Mouse (Mus musculus) stomach, postnatal 0 days (tissue): ENCODE measurements around the gene Fut8. TPM values are rescaled to one million over a fixed set of nuclear protein-coding genes. Genes with fewer than 3 reads are reported as not detected.

Experiments used
- ATAC-seq: fragments of 200-750 bp; cut with Nextera tagmentation; 2 replicates; pipeline ENCODE4 v1.8.0; 2017; ENCODE audit not compliant: low FRiP score, low TSS enrichment
- DNase-seq: peaks from one replicate; pipeline ENCODE4 v3.0.0-alpha.2; 2016; ENCODE audit warnings: low spot score
- H3K27ac ChIP-seq: fragments of 300-500 bp; sonication (generic); replicated peaks from 2 replicates; pipeline ENCODE4 v1.5.1; 2014; ENCODE audit warnings: mild to moderate bottlenecking, control low read depth
- H3K27me3 ChIP-seq: fragments of 300-500 bp; sonication (generic); 2 replicates; pipeline ENCODE4 v1.6.1; 2014; ENCODE audit warnings: low read length; ENCODE audit not compliant: control insufficient read depth, insufficient read depth
- H3K36me3 ChIP-seq: fragments of 300-500 bp; sonication (generic); 2 replicates; pipeline ENCODE4 v1.6.1; 2014; ENCODE audit warnings: low read length, mixed read lengths; ENCODE audit not compliant: control insufficient read depth, insufficient read depth
- H3K4me1 ChIP-seq: fragments of 300-500 bp; sonication (generic); replicated peaks from 2 replicates; pipeline ENCODE4 v1.6.1; 2014; ENCODE audit warnings: antibody characterized with exemption; ENCODE audit not compliant: control insufficient read depth, insufficient read depth
- H3K4me2 ChIP-seq: fragments of 300-500 bp; sonication (generic); replicated peaks from 2 replicates; pipeline ENCODE4 v1.6.1; 2014; ENCODE audit warnings: low read depth, mild to moderate bottlenecking, control low read depth, moderate library complexity
- H3K4me3 ChIP-seq: fragments of 300-500 bp; sonication (generic); 2 replicates; pipeline ENCODE4 v1.5.1; 2014; ENCODE audit warnings: low read depth, low read length, control low read depth
- H3K9ac ChIP-seq: fragments of 300-500 bp; sonication (generic); 2 replicates; pipeline ENCODE4 v1.6.1; 2014; ENCODE audit warnings: mild to moderate bottlenecking, low read length, control low read depth, mixed read lengths
- H3K9me3 ChIP-seq: fragments of 300-500 bp; sonication (generic); 2 replicates; pipeline ENCODE4 v1.6.1; 2016; ENCODE audit warnings: low read length; ENCODE audit not compliant: control insufficient read depth
- CTCF ChIP-seq: IDR thresholded peaks from 2 replicates; pipeline ENCODE4 v1.5.1; 2016; ENCODE audit warnings: antibody characterized with exemption, low read depth, mild to moderate bottlenecking, moderate library complexity
- EP300 ChIP-seq: optimal IDR thresholded peaks from 2 replicates; pipeline ENCODE3; 2016; ENCODE audit warnings: antibody characterized with exemption
- WGBS: fragments of 180-500 bp; shearing (Covaris S2); extraction: QIAGEN DNeasy Blood & Tissue Kit; methylation state at CpG from one replicate; pipeline ENCODE4 v1.1.7; 2014; 5-methylcytosine and 5-hydroxymethylcytosine counted together
- polyA plus RNA-seq: library from polyadenylated mRNA; unstranded; fragments of >200 nt; fragmentation: Nextera tagmentation; extraction: Ambion mirVana; gene quantifications from 2 replicates; pipeline ENCODE4 v1.2.1, GENCODE M21; 2015

Gene Fut8
- polyA plus RNA-seq, 1 experiment from 2014 or later, result 29.5 TPM

DNA sequence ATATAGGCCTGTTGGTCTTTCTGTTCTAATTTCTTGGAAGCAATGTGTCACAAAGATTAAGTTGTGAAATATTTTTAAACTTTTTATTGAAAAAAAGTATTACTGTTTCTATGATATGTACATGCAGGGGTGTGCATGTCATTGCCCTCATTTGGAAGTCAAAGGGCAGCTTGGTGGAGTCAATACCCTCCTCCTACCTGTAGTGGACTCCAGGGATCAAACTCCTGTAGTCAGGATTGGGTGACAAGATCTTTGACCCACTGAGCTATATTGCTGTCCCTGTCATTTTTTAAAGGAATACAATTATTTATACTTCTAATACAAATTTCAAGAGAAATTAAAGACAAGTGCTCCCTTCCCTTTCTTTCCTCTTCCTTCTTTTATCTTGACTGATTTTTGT lies 111.6 kb downstream of the Fut8 start:
- no peak overlapping the region for H3K9ac ChIP-seq
- ATAC-seq (no peak), DNase-seq (no peak)
- no peaks in the 10 kb centered on the region for H3K27me3 ChIP-seq
- H3K4me3 ChIP-seq, result no peak overlapping the region
- TF ChIP-seq EP300, result no peak
- TF ChIP-seq CTCF, result no peak
- no peaks in the 10 kb centered on the region for H3K36me3 ChIP-seq
- no peak overlapping the region for H3K27ac ChIP-seq
- no peaks in the 10 kb centered on the region for H3K4me1 ChIP-seq
- H3K4me2 ChIP-seq, result no peak overlapping the region
- no peaks in the 10 kb centered on the region for H3K9me3 ChIP-seq

GRCm38 (mm10) chr12:77415720-77416119 lies 177.8 kb downstream of the Fut8 start:
- H3K4me1 ChIP-seq, result no peaks in the 10 kb centered on the region
- H3K4me3 ChIP-seq, result no peak overlapping the region
- no peak overlapping the region for H3K4me2 ChIP-seq
- no peak overlapping the region for H3K9ac ChIP-seq
- H3K9me3 ChIP-seq, result no peaks in the 10 kb centered on the region
- TF ChIP-seq EP300, result no peak
- TF ChIP-seq CTCF, result no peak
- WGBS, result 96% methylated on average over 1 of the region's 1 CpGs
- H3K27ac ChIP-seq, result no peak overlapping the region
- no peak for DNase-seq
- H3K27me3 ChIP-seq, result no peaks in the 10 kb centered on the region
- no peak for ATAC-seq
- no peaks in the 10 kb centered on the region for H3K36me3 ChIP-seq

DNA sequence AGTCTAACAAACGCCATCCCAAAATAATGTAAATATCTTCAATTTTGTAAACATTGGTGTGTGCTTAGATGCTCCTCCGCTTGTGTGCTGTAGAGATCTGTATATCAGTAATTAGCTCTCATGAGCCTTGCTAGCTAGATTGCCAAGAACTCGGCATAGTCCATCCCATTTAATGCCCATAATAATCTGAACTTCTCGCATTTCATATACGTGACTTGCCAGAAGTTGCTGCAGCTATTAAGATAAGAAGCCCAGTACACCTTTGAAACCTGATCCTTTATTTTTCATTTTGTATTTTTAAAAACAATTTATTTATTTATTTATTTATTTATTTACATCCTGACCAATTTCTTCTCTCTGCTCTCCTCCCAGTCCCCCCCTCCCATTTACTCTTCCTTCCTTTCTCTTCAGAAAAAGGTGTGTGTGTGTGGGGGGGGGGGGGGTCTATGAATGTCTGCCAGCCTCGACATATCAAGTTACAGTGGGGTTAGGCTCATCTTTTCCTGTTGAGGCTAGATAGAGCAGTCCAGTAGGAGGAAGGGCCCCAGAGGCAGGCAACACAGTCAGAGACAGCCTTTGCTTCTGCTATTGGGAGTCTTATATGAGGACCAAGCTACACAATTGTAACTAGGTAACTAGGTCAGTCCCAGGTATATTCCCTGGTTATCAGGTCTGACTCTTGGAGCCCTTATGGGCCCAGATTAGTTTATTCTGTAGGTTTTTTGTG lies 183.9 kb downstream of the Fut8 start:
- Histone ChIP-seq H3K4me2 (no peak overlapping the region), H3K36me3 (no peaks in the 10 kb centered on the region), H3K4me3 (no peak overlapping the region), H3K27ac (no peak overlapping the region), H3K27me3 (no peaks in the 10 kb centered on the region), H3K9ac (no peak overlapping the region), H3K9me3 (no peaks in the 10 kb centered on the region), H3K4me1 (no peaks in the 10 kb centered on the region)
- DNase-seq, result no peak
- ATAC-seq, result no peak
- 78% methylated on average over 6 of the region's 6 CpGs for whole genome bisulfite sequencing
- TF ChIP-seq CTCF, result no peak
- TF ChIP-seq EP300, result no peak

DNA sequence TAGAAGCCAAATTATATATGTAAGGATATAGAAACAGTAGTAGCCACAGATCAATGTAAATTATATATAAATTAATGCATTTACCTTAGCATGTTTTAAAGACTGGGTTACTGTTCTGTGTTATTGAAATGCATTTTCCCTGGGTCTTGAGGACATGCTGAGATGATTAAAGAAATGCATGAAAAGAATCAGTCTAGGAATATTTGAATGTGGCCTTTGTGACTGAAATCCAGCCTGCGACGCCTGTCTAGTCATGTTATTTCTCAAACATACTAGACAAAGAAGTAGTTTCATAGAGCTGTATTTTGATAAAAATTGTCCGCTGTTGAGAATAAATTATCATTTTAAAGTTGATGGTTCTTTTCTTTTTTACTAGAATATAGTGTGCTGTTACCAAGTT lies 188.2 kb downstream of the Fut8 start:
- H3K9me3 ChIP-seq, result no peaks in the 10 kb centered on the region
- no peaks in the 10 kb centered on the region for H3K27me3 ChIP-seq
- TF ChIP-seq CTCF (no peak), EP300 (no peak)
- no peak overlapping the region for H3K9ac ChIP-seq
- no peaks in the 10 kb centered on the region for H3K4me1 ChIP-seq
- no peak overlapping the region for H3K27ac ChIP-seq
- H3K4me3 ChIP-seq, result no peak overlapping the region
- DNase-seq (no peak), ATAC-seq (no peak)
- 77% methylated on average over 3 of the region's 3 CpGs for whole genome bisulfite sequencing
- no peaks in the 10 kb centered on the region for H3K36me3 ChIP-seq
- no peak overlapping the region for H3K4me2 ChIP-seq

DNA sequence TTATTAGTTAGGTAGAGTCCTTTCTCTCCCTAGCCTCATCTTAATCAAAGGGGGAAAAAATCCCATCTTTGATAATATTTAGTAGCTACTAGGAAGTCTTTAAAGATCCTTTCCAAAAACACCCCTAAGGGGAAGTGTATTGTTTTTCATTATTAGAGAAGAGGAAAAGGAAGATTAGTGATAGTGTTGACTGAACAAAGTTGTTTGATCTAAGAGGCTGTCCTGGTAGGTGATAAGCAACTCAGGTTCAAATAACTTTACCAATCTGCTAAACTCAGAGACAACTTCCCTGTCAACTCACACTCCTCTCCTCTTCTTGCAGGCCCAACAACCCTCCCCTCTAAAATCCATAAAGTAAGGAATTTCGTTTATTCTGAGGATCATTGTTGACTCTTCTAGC lies 190.2 kb downstream of the Fut8 start:
- no peak overlapping the region for H3K9ac ChIP-seq
- H3K27me3 ChIP-seq, result no peaks in the 10 kb centered on the region
- WGBS, result 26% methylated on average over 1 of the region's 1 CpGs
- no peaks in the 10 kb centered on the region for H3K36me3 ChIP-seq
- TF ChIP-seq CTCF (no peak), EP300 (no peak)
- no peak overlapping the region for H3K27ac ChIP-seq
- H3K4me1 ChIP-seq, result no peaks in the 10 kb centered on the region
- no peak overlapping the region for H3K4me2 ChIP-seq
- DNase-seq (no peak), ATAC-seq (no peak)
- H3K9me3 ChIP-seq, result no peaks in the 10 kb centered on the region
- H3K4me3 ChIP-seq, result no peak overlapping the region

DNA sequence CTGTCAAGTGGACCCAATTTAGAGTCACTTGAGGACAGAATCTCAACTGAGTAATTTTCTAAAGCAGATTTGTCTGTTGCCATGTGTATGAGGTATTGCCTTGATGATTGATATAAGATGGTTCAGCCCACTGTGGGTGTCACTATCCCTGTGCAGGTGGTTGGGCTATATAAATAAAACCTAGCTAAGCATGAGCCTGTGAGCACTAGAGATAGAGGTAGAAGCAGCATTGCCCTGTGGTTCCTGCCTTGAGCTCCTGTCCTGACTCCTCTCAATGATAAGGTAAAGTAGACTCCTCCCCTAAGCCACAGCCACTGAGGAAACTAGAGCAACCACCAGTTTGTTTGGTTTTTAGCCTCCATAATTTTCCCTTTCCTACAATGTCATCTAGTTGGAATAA lies 191.5 kb downstream of the Fut8 start:
- DNase-seq (no peak), ATAC-seq (no peak)
- no peak overlapping the region for H3K4me3 ChIP-seq
- no peak overlapping the region for H3K4me2 ChIP-seq
- H3K4me1 ChIP-seq, result no peaks in the 10 kb centered on the region
- H3K36me3 ChIP-seq, result no peaks in the 10 kb centered on the region
- H3K27ac ChIP-seq, result no peak overlapping the region
- TF ChIP-seq EP300 (no peak), CTCF (no peak)
- H3K9me3 ChIP-seq, result no peaks in the 10 kb centered on the region
- no peak overlapping the region for H3K9ac ChIP-seq
- H3K27me3 ChIP-seq, result no peaks in the 10 kb centered on the region
